Mouse (Mus musculus) midbrain, embryonic 13.5 days (tissue): ENCODE measurements at regions not wholly inside any gene's neighbourhood (a gene's known extent, or its start where the extent isn't known, plus 50 kb on each side); places are given as distances from the start of the nearest gene placed in this dataset.

ENCODE experiments used
- ATAC-seq: fragments of 200-750 bp; cut with Nextera tagmentation; 2 replicates; pipeline ENCODE4 v1.8.0; 2017; ENCODE audit warnings: mild to moderate bottlenecking, moderate TSS enrichment, moderate library complexity
- H3K27ac ChIP-seq: fragments of 300-500 bp; sonication (generic); 2 replicates; pipeline ENCODE4 v1.5.1; 2015; ENCODE audit warnings: inconsistent platforms, mild to moderate bottlenecking, moderate library complexity
- H3K27me3 ChIP-seq: fragments of 300-500 bp; sonication (generic); 2 replicates; pipeline ENCODE4 v1.6.1; 2015; ENCODE audit warnings: mild to moderate bottlenecking, inconsistent platforms
- H3K36me3 ChIP-seq: fragments of 300-500 bp; sonication (generic); 2 replicates; pipeline ENCODE4 v1.6.1; 2015; ENCODE audit warnings: mild to moderate bottlenecking, inconsistent platforms
- H3K4me1 ChIP-seq: fragments of 300-500 bp; sonication (generic); replicated peaks from 2 replicates; pipeline ENCODE4 v1.6.1; 2015; ENCODE audit warnings: inconsistent platforms
- H3K4me2 ChIP-seq: fragments of 300-500 bp; sonication (generic); replicated peaks from 2 replicates; pipeline ENCODE4 v1.6.1; 2015; ENCODE audit warnings: moderate library complexity, mild to moderate bottlenecking, inconsistent platforms
- H3K4me3 ChIP-seq: fragments of 300-500 bp; sonication (generic); replicated peaks from 2 replicates; pipeline ENCODE4 v1.5.1; 2015; ENCODE audit warnings: mild to moderate bottlenecking, inconsistent platforms
- H3K9ac ChIP-seq: fragments of 300-500 bp; sonication (generic); replicated peaks from 2 replicates; pipeline ENCODE4 v1.6.1; 2015; ENCODE audit warnings: mild to moderate bottlenecking, inconsistent platforms
- H3K9me3 ChIP-seq: fragments of 300-500 bp; sonication (generic); 2 replicates; pipeline ENCODE4 v1.6.1; 2016; ENCODE audit warnings: mild to moderate bottlenecking, inconsistent platforms
- WGBS: fragments of 180-500 bp; shearing (Covaris S2); methylation state at CpG from one replicate; pipeline ENCODE4 v1.1.7; 2015; 5-methylcytosine and 5-hydroxymethylcytosine counted together

DNA sequence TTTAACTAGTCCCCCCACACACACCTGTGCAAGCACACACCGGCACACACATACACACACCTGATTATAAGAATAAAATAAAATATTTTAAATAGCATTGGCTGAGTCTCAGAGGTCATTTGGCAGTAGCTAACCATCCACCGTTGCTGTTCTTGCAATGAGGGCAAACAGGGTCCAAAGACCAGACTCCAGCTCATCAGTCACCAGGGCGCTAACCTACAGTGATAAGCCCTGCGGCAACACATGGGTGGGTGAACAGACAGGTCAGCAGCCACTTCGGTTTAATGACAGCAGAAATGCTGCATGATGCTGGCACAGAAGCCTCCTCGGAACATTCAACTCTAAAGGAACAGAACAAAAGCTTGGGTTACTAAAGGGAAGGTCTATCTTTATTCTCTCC lies 54.9 kb downstream of the Tas2r134 start:
- Histone ChIP-seq H3K9ac (no peak overlapping the region), H3K4me1 (peaks cover 9% of the 10 kb centered on the region), H3K27me3 (no peaks in the 10 kb centered on the region), H3K4me2 (no peak overlapping the region), H3K36me3 (no peaks in the 10 kb centered on the region), H3K4me3 (no peak overlapping the region), H3K9me3 (no peaks in the 10 kb centered on the region), H3K27ac (no peak overlapping the region)
- 86% methylated on average over 6 of the region's 6 CpGs for WGBS
- ATAC-seq = no peak

DNA sequence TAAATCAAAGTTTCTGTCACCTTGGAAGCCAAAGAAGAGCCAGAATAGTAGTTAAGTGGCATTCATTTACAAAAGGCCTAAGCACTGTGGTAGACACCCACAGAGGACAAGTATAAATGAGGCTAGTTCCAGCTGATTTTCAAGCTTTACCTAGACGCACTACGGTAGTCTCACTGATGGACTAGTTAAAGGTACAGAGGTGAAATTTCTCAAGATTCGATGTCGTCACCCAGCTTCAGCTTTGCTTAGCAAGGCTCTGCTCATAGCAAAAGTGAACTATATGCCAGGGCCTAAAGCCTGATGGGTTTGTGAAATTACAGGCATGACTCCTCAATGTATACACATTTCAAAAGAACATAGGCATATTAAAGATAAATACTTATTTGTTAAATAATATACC lies 55.4 kb downstream of the Tas2r134 start:
- no peak overlapping the region for H3K27ac ChIP-seq
- no peak for ATAC-seq
- H3K4me3 ChIP-seq = no peak overlapping the region
- H3K4me2 ChIP-seq = no peak overlapping the region
- H3K4me1 ChIP-seq = peaks cover 9% of the 10 kb centered on the region
- no peaks in the 10 kb centered on the region for H3K36me3 ChIP-seq
- no peak overlapping the region for H3K9ac ChIP-seq
- no peaks in the 10 kb centered on the region for H3K9me3 ChIP-seq
- no peaks in the 10 kb centered on the region for H3K27me3 ChIP-seq
- WGBS = 88% methylated on average over 4 of the region's 4 CpGs

DNA sequence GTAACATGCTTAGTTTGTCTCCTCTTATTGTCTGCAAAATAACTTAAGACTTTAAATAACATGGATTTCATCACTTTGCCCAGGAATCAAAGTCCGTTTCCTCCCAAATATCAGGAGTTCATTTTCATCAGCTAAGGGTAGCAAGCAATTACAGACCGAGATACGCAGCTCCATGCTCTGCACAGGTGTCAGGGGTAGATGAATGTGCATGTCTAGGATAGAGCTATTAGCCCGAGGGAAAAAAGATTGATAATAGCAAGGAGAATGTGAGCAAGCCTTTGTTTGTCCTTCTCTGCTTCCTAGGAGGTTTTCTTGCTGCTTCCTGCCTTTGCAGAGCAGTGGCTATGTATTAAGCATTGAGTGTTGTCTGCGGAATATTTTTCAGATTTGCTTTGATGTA lies 77.8 kb downstream of the Tas2r134 start:
- H3K27ac ChIP-seq = no peak overlapping the region
- 69% methylated on average over 5 of the region's 5 CpGs for WGBS
- no peak for ATAC-seq

DNA sequence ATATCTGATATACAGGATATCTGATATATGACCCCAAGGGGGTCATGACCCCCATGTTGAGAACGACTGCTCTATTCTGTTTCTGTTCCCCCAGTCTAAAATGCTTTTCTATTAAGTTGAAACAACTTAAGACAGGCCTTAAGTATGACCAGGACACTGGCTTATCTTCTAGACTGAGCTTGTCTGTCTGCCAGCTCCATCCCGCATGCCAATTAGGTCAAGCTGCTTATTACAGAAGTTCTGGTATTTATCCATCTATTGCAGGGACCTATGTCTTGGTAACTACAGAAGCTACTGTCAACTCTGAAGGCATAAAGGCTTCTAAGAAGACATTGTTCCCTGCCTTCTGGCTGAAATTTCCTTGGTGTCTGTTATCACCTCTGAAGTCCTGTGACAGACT lies 81.4 kb downstream of the Tas2r134 start:
- no peaks in the 10 kb centered on the region for H3K36me3 ChIP-seq
- no peak overlapping the region for H3K4me2 ChIP-seq
- no peak overlapping the region for H3K9ac ChIP-seq
- H3K4me3 ChIP-seq = no peak overlapping the region
- H3K27me3 ChIP-seq = no peaks in the 10 kb centered on the region
- H3K4me1 ChIP-seq = no peaks in the 10 kb centered on the region
- H3K9me3 ChIP-seq = no peaks in the 10 kb centered on the region
- 83% methylated on average over 2 of the region's 2 CpGs for WGBS
- no peak for ATAC-seq
- H3K27ac ChIP-seq = no peak overlapping the region

More for the DNA sequence above, 77.8 kb downstream of the Tas2r134 start:
- Histone ChIP-seq H3K4me3 (no peak overlapping the region), H3K4me2 (no peak overlapping the region), H3K9ac (no peak overlapping the region), H3K4me1 (no peaks in the 10 kb centered on the region), H3K36me3 (no peaks in the 10 kb centered on the region), H3K9me3 (no peaks in the 10 kb centered on the region), H3K27me3 (no peaks in the 10 kb centered on the region)

DNA sequence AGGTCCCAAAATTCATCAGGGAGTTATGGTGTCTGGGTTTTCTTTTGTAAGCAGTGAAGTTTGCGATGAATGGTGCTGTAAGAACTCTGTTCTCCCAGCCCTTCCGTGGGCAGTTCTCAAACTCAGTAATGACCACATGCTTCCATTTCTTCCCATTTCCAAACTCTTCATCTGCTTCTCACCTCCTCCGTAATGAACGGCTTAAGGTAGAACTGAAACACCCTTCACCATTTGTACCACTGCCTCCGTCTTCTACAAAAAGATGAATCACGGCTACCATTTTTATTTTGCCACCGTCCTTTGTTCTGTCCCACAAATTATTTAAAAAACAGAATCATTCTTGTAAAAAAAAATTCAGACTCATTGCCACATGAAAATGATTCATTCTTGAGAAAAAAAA lies 85.3 kb downstream of the Tas2r134 start:
- H3K36me3 ChIP-seq = no peaks in the 10 kb centered on the region
- H3K9ac ChIP-seq = no peak overlapping the region
- no peak for ATAC-seq
- WGBS = 95% methylated on average over 7 of the region's 7 CpGs
- H3K4me1 ChIP-seq = no peaks in the 10 kb centered on the region
- no peaks in the 10 kb centered on the region for H3K27me3 ChIP-seq
- H3K9me3 ChIP-seq = no peaks in the 10 kb centered on the region
- no peak overlapping the region for H3K4me3 ChIP-seq
- H3K4me2 ChIP-seq = no peak overlapping the region
- H3K27ac ChIP-seq = no peak overlapping the region

DNA sequence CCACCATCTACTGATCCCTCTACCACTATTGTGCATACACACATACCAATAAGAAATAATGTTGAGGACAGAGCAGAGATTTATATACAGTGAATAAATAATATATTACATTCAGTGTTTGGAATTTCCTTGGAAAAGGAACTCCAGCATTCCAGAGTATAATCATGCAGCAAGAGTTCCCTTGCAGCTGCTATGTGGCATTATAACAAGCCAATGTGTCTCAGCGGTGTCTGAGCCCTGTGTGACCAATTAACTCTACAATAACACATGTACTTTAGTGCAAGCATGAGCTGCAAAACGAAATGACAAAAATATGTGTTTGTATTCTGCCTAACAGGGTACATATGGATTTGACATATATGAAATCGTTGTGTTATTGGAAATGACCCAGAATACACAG lies 103.5 kb downstream of the Tas2r134 start:
- no peak overlapping the region for H3K4me2 ChIP-seq
- H3K27ac ChIP-seq = no peak overlapping the region
- H3K9ac ChIP-seq = no peak overlapping the region
- no peaks in the 10 kb centered on the region for H3K36me3 ChIP-seq
- H3K9me3 ChIP-seq = 0 out of 2 replicates have a peak, but pooled peaks cover 3% of the 10 kb centered on the region
- peaks cover 47% of the 10 kb centered on the region for H3K27me3 ChIP-seq
- no peak overlapping the region for H3K4me3 ChIP-seq
- no peak for ATAC-seq
- WGBS = 56% methylated on average over 3 of the region's 3 CpGs
- H3K4me1 ChIP-seq = peaks cover 26% of the 10 kb centered on the region

DNA sequence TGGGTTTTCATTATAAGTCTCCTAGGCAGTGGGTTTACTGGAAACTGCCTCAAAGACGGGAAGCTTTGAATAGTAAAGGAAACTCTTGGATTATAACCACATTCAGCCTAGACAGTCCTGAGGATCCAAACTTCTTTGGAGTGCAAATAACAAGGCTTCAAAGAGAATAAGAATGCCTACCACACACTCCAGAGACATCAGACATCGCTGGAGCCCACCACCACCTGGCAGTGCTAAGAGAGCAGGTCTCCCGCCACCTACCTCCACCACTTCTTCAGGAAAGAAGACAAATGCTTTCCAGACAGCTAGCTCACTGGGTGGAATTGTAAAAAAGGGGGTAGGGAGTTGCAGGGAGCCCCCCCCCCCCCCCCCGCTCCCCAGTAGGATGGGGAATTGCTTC lies 104.4 kb downstream of the Tas2r134 start:
- Histone ChIP-seq H3K4me2 (no peak overlapping the region), H3K27me3 (peaks cover 51% of the 10 kb centered on the region), H3K36me3 (no peaks in the 10 kb centered on the region), H3K9ac (no peak overlapping the region), H3K4me3 (no peak overlapping the region), H3K4me1 (peaks cover 26% of the 10 kb centered on the region), H3K27ac (no peak overlapping the region), H3K9me3 (0 out of 2 replicates have a peak, but pooled peaks cover 3% of the 10 kb centered on the region)
- WGBS = 30% methylated on average over 4 of the region's 4 CpGs
- peak; percentile 56; the same call in 1 of the 2 replicates for ATAC-seq

DNA sequence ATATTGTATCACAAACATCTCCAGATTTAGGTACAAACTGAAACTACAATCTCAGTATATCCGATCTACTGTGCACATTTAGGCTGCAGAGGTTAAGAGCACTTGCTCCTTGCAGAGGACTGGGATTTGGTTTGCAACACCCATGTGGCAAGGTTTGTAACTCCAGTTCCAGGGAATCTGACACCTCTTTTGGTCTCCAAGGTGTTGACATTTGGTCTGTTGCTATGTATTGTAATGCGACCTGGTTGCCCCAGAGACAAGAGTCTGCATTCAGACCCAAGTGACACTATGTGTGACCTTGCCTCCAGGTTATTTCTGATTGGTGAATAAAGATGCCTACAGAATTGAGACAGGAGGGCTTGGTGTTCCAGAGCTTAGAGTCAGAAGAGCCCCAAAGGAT lies 105.0 kb downstream of the Tas2r134 start:
- H3K27ac ChIP-seq = no peak overlapping the region
- peaks cover 52% of the 10 kb centered on the region for H3K27me3 ChIP-seq
- no peak for ATAC-seq
- peaks cover 26% of the 10 kb centered on the region for H3K4me1 ChIP-seq
- 15% methylated on average over 2 of the region's 2 CpGs for WGBS
- H3K4me2 ChIP-seq = no peak overlapping the region
- H3K4me3 ChIP-seq = no peak overlapping the region
- H3K9ac ChIP-seq = no peak overlapping the region
- no peaks in the 10 kb centered on the region for H3K36me3 ChIP-seq
- 0 out of 2 replicates have a peak, but pooled peaks cover 3% of the 10 kb centered on the region for H3K9me3 ChIP-seq

DNA sequence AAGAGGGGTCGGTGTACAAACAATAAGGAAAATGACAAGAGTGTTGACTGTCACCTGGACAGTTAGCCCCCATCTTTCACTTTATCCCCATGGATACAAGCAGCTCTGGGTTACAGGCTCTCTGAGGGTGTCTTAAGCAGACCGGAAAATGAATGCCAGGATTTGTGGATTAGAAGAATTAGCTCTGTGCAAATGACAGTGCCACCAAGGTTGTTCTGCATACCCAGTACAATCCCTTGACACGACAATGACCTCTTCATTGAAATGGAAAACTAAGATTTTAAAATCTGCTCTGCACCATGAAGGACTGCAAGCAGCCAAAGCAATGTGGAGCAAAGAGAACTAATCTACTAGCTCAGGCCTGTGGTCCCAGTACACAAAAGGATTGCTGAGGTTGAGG lies 105.9 kb downstream of the Tas2r134 start:
- Histone ChIP-seq H3K4me2 (no peak overlapping the region), H3K4me1 (peaks cover 26% of the 10 kb centered on the region), H3K9ac (no peak overlapping the region), H3K4me3 (no peak overlapping the region), H3K27me3 (peaks cover 52% of the 10 kb centered on the region), H3K9me3 (0 out of 2 replicates have a peak, but pooled peaks cover 3% of the 10 kb centered on the region), H3K36me3 (no peaks in the 10 kb centered on the region), H3K27ac (no peak overlapping the region; the same call in 1 of the 2 replicates)
- 10% methylated on average over 3 of the region's 3 CpGs for WGBS
- peak; percentile 78 for ATAC-seq

DNA sequence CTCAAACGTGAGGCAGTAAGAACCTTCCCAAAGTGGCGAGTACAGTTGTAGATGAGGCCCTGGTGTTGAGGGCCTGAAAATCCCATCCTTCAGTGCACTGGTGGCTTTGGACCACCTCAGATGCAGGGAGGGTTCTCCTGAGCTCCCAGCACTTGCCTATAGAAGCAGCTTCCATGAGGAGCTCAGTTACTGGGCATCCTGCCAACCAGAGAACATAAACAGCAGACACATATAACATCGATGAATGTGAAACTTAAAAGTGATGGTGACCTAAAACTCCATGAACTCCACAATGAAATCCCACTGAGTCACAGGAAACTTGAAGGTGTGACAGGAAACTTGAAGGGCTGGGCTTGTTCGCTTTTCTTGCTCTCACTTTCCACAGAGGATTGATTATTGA lies 109.1 kb downstream of the Tas2r134 start:
- Histone ChIP-seq H3K4me3 (no peak overlapping the region), H3K27ac (no peak overlapping the region), H3K9me3 (no peaks in the 10 kb centered on the region), H3K36me3 (no peaks in the 10 kb centered on the region), H3K27me3 (peaks cover 36% of the 10 kb centered on the region), H3K4me1 (peaks cover 26% of the 10 kb centered on the region), H3K9ac (no peak overlapping the region), H3K4me2 (no peak overlapping the region)
- ATAC-seq = no peak
- 90% methylated on average over 4 of the region's 4 CpGs for WGBS

DNA sequence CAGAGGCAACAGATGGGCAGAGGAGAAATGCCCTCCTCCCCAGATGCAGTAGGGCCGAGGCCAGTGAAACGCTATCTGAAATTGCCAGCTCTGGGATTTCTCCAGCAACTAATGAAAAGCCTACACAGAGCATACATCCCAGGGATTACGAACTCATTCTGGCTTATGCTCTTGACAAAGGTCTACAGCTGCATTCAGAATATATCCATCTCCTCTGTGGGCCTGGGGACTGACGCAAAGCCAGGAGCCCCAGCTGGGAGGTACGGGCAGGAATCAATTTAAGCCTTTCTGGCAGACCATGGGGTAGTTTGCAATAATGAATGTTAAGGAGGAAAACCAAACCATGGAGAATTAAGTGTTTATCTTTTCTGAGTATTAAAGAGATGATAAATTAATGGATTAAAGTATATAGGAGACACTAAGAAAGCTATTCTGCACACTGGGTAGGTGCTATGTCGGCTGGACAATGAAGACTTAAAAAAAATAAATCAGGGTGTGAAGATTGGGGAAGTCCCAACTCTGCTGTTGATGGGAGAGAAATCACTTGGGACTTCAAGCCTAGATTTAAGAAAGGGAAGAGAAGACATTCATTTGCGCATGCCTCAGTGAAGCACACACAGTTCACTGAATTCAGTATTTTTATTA lies 120.5 kb downstream of the Tas2r134 start:
- H3K4me1 ChIP-seq = peaks cover 20% of the 10 kb centered on the region
- no peaks in the 10 kb centered on the region for H3K36me3 ChIP-seq
- peak; percentile 89 for ATAC-seq
- no peak overlapping the region for H3K4me3 ChIP-seq
- no peaks in the 10 kb centered on the region for H3K9me3 ChIP-seq
- peak overlapping the region; percentile 54 for H3K27ac ChIP-seq
- WGBS = 33% methylated on average over 7 of the region's 7 CpGs
- H3K4me2 ChIP-seq = no peak overlapping the region
- H3K9ac ChIP-seq = no peak overlapping the region
- 0 out of 2 replicates have a peak, but pooled peaks cover 5% of the 10 kb centered on the region for H3K27me3 ChIP-seq

DNA sequence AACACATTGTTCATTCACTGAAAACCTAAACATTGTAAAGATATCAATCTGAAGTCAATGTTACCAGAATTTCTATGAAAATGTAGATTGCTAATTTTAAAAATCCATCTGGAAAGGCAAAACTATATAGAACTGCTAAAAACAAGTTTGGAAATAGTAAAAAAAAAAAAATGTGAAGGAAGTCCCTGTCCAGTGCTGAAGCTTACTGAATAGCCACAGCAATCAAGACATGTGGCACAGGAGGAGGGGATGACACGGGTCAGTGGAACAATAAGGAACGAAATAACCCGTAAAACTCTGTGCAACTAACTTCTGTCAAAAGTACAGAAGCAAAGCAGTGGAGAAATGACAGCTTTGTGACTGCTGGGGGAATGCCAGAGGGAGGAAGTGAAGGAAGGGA lies 121.9 kb downstream of the Tas2r134 start:
- H3K27me3 ChIP-seq = no peaks in the 10 kb centered on the region
- H3K36me3 ChIP-seq = no peaks in the 10 kb centered on the region
- H3K9me3 ChIP-seq = no peaks in the 10 kb centered on the region
- no peak for ATAC-seq
- H3K4me2 ChIP-seq = no peak overlapping the region
- 45% methylated on average over 3 of the region's 3 CpGs for WGBS
- H3K4me1 ChIP-seq = peaks cover 34% of the 10 kb centered on the region
- no peak overlapping the region for H3K4me3 ChIP-seq
- H3K9ac ChIP-seq = no peak overlapping the region
- no peak overlapping the region for H3K27ac ChIP-seq
